Mouse (Mus musculus): ENCODE data around the gene 1600012H06Rik.
"Not testable (repeated sequence)": the region's sequence is repeated elsewhere in the genome, so short reads cannot be mapped to it uniquely, and the experiment has no call there.

1600012H06Rik gene

GRCm38 (mm10) chr17:14943009-14943728 is at the start of gene 1600012H06Rik, which contains the start of gene Wdr27:
Gene 1600012H06Rik (plus strand): TSS chr17:14943184.
Gene Wdr27 (minus strand): TSS chr17:14943158.
- peak; percentile 98 for DNase-seq (ENCODE audit: low spot score)

- not testable (repeated sequence) for DNase-seq (ENCODE audit: low spot score)
Measured at GRCm38 (mm10) chr17:14895058-14895457, 47.9 kb upstream of the 1600012H06Rik start.

GRCm38 (mm10) chr17:14898972-14899371 is 44.0 kb upstream of the 1600012H06Rik start:
- no peak for DNase-seq (ENCODE audit: low spot score)

- no peak for DNase-seq (ENCODE audit: low spot score)
Measured at GRCm38 (mm10) chr17:14903212-14903611, 39.8 kb upstream of the 1600012H06Rik start.

GRCm38 (mm10) chr17:14904206-14904605 is 38.8 kb upstream of the 1600012H06Rik start:
- no peak for DNase-seq (ENCODE audit: low spot score)

GRCm38 (mm10) chr17:14904637-14905265 is 38.2 kb upstream of the 1600012H06Rik start:
- peak; percentile 84 for DNase-seq (ENCODE audit: low spot score)

GRCm38 (mm10) chr17:14906611-14907010 is 36.4 kb upstream of the 1600012H06Rik start:
- no peak for DNase-seq (ENCODE audit: low spot score)

GRCm38 (mm10) chr17:14907136-14907535 is 35.8 kb upstream of the 1600012H06Rik start:
- DNase-seq (ENCODE audit: low spot score): no peak

- DNase-seq (ENCODE audit: low spot score): no peak
Measured at GRCm38 (mm10) chr17:14909331-14909730, 33.7 kb upstream of the 1600012H06Rik start.

GRCm38 (mm10) chr17:14910771-14911170 is 32.2 kb upstream of the 1600012H06Rik start:
- peak; percentile 21 for DNase-seq (ENCODE audit: low spot score)

- DNase-seq (ENCODE audit: low spot score): no peak
Measured at GRCm38 (mm10) chr17:14912420-14912819, 30.6 kb upstream of the 1600012H06Rik start.

DNA sequence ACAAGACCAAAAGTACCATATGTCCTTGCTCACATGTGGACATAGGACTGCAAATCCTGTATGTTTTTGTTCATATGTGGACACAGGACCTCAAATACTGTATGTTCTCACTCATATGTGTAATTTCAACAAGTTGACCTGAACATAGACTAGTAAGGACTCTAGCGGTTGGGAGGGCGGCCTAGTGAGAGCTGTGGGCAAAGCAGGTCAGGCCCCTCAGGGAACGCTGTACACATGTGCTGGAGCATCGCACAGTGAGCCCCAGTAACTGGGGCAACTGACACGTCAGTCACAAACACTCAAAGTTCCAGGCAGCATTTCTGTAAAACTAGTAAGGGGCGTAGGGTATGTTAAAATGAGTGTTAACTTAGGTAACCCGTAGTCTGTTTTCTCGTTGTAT is 30.0 kb upstream of the 1600012H06Rik start:
- DNase-seq (ENCODE audit: low spot score): no peak

DNA sequence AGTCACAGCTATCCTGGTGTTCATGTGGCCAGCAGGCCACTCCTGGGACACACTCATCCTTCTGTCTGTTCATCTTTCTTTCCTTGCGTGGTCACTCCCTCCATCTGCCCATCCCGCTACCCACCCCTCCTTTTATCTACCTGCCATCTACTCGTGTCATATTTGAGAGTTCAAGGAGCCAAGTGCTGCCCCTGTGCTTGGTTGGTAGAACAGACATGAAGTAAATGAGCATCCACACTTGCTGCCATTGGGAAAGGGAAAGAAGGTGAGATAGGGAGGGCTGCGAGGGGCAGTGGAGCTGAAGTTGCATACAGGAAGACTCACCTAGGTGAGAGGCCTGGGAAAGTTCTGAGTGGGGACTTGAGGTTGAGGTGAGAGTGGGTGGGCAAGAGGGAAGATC is 28.6 kb upstream of the 1600012H06Rik start:
- no peak for DNase-seq (ENCODE audit: low spot score)

DNA sequence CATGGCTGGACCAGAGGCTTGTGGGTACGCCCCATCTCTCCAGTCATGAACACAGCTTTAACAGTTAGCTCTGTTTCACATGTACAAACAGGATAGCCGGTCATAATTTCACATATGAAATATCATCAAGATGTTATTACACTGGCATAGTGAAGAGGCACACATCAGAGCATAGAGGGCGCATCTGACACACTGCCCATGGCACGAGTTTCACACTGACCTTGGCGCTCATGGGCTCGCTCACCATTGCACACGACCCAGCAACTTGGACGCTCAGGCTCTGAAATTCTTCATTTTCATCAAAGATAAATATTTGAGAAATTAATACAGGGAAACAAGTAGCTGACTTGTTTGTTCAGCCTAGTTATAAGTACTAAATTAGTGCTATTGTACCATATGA is 25.1 kb upstream of the 1600012H06Rik start:
- DNase-seq (ENCODE audit: low spot score): no peak

DNA sequence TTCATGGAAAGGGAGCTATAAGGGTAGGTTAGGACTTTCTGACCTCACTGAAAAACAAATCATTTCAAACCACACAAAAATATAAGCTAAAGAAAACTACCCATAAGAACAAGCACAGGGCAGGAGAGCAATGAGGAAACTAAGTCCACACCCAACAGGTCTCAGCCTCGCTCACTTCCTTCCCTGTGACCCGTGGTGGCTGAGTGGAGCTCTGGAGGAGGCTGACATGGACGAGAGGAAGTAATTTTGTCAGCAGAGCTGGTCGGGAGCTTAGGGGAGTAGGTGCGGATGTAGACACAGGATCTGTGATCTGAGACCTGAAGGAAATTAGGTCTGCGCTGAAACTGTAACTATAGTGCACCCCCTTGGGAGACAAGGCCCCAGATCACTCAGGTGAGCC is 21.4 kb upstream of the 1600012H06Rik start:
- DNase-seq (ENCODE audit: low spot score): no peak

DNA sequence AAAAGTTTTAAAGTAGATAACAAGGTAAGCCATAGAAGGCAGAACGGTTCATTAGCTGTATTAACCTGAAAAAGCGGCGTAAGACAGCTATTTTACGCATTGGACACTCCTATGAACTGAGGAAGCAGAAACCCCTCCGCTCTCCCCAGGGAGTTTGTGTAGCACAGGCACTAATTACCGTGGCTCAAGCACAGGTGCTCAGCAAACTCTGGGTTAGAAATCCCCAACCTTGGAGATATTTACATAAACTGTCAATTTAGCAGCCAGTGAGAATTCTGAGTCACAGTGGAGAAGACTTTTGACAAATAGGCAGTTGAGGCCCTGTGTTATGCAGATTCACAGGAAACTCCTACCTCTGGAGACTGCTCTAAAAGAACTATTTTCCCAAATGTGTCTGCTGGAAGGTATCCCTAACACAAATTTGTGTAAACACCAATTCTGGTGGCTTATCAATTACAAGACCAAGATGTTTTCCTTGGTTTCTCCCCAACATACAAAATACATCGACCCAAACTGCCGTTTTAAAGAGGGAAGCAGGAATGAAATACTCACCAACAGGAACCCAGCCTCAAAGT is 15.3 kb upstream of the 1600012H06Rik start:
- DNase-seq (ENCODE audit: low spot score): no peak

DNA sequence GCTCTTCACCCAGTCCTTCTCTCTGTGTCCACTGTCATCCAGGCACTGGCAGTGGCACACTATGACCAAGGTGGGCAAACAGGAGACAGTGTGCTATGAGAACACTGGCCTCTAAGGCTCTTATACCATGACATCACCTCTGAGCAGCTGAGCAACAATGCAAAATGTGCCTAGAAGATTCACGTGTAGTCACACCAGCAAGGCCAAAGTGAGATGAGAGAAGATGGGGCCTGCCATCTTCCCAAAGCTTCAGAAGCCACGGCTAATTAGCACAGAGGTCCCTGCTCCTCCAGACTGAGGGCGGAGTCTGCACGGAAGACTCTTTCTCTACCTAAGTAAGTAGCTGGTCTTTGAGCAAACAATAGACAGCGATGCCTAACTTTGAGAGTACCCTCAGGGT is 14.4 kb upstream of the 1600012H06Rik start:
- no peak for DNase-seq (ENCODE audit: low spot score)

- no peak for DNase-seq (ENCODE audit: low spot score)
Measured at GRCm38 (mm10) chr17:14930697-14931096, 12.3 kb upstream of the 1600012H06Rik start.

GRCm38 (mm10) chr17:14931469-14931868 is 11.5 kb upstream of the 1600012H06Rik start:
- DNase-seq (ENCODE audit: low spot score): no peak

DNA sequence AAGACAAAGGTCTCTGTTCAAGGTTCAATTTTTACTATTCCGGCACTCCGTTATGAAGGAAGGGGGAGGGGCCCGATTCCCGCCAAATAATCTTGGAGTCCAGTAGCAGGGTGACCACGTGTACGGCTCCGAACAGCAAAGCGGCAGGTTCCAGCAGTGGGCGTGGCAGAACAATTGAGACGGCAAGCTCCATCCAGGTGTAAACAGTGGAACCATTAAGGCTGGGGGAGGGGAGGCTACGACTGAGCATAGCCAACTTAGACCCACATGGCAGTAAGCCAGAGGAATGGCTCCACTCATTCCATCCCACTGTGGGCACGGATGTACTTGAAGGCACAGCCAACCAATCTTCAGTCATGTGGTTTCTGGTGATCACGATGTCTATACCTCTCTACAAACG is 7.7 kb upstream of the 1600012H06Rik start:
- DNase-seq (ENCODE audit: low spot score): not testable (repeated sequence)

GRCm38 (mm10) chr17:14935841-14936605 is 7.0 kb upstream of the 1600012H06Rik start:
- DNase-seq (ENCODE audit: low spot score): no peak

DNA sequence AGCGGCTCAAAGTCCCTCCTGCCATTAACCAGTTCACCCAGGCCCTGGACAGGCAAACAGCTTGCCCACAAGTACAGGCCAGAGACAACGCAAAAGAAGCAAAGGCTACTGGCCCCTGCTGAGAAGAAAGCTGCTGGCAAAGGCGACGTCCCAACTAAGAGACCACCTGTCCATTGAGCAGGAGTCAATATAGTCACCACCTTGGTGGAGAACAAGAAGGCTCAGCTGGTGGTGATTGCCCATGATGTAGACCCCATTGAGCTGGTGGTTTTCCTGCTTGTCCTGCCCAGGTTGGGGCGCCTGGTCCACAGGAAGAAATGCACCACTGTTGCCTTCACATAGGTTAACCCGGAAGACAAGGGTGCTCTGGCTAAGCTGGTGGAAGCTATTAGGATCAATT is 803 bp upstream of the 1600012H06Rik start:
- DNase-seq (ENCODE audit: low spot score): peak; percentile 16

- DNase-seq (ENCODE audit: low spot score): no peak
Measured at GRCm38 (mm10) chr17:14943729-14944059, 710 bp downstream of the 1600012H06Rik start.

Data from layer of hippocampus, adult 11-12 months (tissue).